Mouse (Mus musculus): Measurements from ENCODE around the gene Ing3. TPM values are rescaled to one million over a fixed set of nuclear protein-coding genes. Genes with fewer than 3 reads are reported as not detected.

The Ing3 gene
- 100 to 1,000 TPM in 1 of 2 experiments, 10 to 100 TPM in 1; 74.7 to 101 TPM for polyA plus RNA-seq (2017; shearing (Covaris generic))

DNA sequence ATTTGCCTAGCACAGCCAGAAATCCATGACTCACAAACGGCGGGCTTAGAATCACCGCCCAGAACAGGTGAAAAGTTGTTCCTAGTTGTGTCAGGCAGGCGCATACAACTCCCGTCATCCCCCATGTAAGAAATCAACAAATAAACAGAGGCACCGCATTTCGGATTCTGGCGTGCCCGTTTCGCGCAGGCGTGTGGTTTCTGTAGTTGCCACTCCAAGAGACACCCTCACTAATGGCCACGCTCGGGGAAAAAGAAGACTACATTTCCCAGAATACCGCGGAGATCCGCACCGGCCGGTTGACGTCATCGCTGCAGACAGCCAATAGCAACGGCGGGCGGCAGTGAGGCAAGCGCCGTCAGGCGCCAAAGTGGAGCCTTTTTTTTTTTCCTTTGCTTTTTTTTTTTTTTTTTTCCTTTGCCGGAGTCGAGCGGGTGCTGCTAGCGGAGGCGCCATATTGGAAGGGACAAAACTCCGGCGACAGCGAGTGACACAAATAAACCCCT lies at the start of gene Ing3:
Gene Ing3 (plus strand): TSS at position 346 of the 506 bp plus-strand sequence.
- peak; percentile 87 for ATAC-seq

DNA sequence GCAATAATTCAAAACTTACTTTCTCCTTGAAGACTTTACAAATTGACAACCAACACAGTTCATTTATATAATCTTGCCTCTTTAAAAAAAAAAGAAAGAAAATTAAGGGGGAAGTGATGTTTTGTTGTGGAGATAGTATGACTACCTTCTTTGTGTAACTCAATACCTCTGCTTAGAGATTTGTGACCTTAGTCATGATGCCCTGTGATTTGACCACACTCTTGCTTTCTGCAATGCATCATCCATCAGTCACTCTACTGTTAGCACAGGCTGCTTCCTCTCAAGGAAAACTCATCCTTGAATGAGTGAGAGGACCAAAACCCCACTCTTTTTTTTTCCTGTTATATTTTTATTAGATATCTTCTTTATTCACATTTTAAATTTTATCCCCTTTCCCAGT lies 39.7 kb upstream of the Ing3 start:
- no peak for ATAC-seq

DNA sequence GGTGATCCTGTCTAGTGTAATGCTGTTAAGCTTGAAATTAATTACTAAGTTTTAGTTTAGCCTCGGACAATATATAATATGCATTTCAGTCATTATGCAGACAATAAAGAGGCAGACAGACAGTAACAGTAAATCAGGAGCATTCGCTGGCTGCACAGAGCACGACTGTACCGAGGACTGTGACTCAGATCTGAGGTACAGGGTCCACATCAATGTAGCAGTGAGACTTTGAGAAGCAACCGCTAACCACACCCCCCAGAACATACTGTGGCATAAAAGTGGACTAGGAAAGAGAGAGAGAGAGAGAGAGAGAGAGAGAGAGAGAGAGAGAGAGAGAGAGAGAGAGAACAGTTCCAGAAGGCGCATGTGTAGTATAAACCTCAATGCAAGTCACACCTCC lies 38.6 kb upstream of the Ing3 start:
- no peak for ATAC-seq

DNA sequence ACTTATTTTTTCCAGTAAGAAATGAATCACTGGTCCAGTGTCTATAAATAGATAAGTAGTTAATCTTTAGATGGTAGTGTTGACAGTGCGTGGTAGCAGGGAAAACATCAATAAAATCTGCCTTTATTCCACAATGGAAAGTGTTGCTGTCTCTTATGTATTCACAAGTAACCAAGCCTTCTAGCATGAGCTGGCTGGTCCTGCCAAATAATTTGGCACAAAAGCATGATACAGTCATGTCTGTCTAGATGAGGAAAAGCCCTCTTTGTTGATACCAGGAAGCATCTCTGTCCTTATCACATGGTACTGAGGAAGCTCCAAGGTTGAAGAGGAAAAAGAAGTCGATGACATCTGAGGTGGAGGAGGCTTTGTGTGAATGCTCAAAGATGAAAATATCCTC lies 32.8 kb upstream of the Ing3 start:
- ATAC-seq, result no peak

DNA sequence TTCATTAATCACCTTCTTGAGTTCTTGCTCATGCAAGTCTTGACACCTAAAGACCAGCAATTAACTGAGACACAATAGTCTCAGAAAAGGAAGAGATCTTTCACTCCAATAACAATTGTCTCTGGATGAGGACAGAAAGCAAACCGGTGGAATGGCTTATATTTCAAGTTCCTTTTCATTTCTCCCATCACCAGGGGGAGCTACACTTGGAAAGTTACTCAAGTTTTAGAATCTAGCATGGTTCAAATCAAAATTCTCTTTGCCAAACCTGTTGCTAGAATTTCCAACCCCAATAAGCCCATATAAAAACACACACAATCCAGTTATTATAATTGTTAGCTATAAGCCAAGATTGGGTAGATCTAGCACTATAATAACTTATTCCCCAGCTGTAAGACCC lies 25.2 kb upstream of the Ing3 start:
- no peak for ATAC-seq

DNA sequence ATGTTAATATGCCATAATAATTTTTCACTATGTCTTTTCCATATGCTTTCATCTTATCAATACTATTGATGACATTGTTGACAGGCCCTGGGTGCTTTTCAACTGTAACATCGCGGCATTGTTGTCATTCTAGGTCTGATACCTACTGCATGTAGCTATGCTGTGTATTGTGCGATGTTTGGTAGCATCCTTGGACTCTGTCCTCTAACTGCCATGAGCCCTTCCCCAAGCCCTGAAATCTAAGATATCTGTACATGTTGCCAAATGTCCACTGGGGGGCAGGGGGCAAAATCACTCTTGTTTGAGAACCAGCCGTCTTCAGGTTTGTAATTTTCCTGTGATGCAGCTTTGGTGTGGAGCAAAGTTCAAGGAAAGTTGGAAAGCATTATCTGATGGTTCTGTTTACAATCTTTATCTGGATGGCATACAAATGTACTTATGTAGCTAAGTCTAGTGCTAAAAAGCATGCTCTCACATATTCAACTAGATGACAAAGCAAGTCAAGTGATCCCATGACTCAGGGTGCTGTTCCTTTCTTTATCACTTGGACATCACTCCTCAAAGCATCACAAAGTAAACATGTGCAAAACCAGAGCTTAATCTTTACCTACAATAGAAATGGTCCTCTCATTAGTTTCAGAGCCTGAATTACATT lies 11.3 kb upstream of the Ing3 start:
- ATAC-seq, result no peak

DNA sequence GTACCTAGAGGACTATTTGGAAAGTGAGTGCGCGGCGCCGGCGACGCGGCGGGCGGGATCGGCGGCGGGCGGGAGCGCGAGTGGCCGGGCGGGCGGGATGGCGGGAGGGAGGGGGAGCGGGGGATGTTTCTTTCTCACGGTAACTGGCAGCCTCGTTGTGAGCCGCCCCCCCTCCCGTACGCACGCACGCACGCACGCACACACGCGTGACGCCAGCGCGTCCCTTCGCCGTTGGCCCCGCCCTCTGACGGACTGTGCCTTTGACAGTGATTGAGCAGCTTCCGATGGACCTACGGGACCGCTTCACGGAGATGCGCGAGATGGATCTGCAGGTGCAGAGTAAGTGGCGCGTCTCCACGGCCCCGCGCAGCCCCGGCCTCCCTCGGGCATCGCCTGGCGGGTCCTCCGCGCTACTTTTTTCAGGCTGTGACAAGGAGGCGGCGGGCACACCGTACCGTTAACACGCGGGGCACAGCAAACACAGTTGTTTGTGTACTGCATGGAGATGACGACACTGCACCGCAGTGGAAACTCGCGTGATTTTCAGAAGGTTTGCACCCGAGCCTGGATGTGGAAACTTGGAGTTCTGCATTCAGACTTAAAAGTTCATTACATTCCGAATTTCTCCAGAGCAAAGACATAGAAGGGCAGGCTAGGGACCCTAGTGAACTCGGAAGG lies 539 bp downstream of the Ing3 start:
- ATAC-seq, result peak; percentile 77

DNA sequence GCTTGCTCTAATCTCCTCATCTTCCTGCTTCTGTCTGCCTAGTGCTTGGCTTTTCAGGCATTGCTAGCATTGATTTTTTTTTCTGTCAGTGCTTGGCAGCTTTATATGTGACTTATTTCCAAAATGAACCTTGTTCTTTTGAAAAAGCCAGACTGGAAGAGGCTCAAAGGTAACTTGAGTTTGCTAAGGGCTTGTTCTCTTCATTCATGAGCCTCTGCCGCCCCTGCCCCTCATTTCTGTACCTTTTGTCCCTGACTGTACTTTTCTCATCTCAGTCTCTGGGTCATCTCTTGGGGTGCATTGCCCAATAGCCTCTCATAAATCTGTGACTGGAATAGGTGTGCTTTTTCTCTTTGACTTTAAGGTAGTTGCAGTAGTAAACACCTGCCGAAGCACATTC lies 1.3 kb downstream of the Ing3 start:
- no peak for ATAC-seq

DNA sequence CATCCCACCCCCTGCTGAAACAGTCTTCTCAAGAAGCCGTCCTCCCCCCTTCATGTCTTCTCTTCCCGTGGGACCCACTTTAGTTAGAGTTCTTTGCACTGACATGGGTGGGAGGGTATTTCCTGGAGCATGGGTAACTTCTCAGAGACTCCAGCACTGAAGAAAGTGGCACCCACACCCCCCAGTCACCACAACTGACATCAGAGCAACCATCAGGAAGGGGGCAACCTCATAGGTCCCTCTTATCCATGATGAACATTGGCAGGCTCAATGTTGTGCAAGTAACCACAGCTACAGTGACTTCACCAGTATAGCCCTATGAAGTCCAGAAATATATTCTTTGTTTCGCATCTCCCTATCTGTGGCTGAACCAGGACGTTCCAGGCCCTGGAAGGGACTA lies 6.1 kb downstream of the Ing3 start:
- ATAC-seq, result no peak

DNA sequence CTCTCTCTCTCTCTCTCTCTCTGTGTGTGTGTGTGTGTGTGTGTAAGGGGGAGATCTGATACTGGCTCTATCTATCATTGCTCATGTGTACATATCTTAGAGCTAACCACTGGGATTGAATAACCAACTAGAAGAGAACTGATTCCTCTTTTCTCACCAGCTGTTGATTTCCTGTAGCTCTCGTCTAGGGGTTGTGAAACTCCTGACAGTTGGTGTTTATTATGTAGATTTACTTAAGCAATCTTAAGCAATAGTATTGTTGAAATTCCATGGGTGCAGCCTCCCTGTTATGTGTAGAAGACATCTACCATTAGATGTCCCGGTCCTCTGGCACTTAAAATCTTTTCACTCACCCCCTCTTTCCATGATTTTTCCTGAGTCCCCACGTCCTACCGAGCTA lies 9.6 kb downstream of the Ing3 start:
- ATAC-seq, result no peak

DNA sequence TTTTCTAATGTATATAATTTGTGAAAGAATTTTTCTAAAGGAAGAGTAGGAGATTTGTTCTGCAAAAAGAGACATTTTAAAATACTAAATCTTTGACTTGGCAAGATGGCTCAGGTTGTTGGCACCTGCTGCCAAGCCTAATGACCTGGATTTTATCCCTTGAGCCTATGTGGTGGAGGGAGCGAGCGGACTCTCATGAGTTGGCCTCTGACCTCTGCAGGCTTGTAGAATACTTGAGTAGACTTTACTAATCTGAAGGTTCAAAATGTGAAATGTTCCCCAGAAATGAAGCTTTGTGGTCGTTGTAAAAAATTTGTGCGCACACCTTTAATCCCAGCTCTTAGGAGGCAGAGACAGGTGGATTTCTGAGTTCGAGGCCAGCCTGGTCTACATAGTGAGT lies 10.5 kb downstream of the Ing3 start:
- ATAC-seq, result no peak

DNA sequence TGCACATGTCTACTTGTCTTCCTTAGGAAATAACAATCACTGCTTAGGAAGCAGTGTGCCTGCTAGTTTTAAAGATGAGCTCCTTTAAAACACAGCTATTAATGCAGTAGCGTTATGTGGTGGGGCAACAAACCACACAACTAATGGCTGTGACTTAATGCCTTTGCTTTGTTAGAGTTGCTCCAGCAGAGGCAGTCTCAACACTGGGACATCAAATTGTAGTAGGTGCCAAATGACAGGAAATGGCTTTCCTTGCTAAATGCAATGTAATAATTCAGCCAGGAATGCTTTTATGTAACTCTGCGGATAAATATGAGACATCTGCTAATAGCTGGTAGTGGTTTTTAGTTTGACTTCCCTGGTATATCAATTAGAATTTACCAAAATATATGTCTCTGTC lies 28.2 kb downstream of the Ing3 start:
- no peak for ATAC-seq

DNA sequence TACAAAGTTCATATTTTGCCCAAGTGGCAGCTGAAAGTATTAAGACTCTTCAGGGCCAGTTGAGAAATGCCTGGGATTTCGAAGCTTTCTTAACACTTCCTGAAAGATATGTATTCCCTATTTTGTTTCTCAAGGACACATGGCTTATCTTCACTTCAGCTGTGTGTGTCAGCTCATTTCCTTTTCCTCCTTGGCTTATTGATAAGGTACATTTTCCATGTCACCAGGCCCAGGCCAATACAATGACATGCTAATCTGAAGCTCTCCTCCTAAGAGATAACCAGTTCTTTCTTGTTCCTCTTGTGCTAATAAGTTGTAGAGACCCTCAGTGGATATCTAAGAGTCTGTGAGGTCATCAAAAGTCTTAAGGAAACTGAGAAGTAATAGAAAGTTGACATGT lies 31.7 kb downstream of the Ing3 start:
- ATAC-seq, result no peak

DNA sequence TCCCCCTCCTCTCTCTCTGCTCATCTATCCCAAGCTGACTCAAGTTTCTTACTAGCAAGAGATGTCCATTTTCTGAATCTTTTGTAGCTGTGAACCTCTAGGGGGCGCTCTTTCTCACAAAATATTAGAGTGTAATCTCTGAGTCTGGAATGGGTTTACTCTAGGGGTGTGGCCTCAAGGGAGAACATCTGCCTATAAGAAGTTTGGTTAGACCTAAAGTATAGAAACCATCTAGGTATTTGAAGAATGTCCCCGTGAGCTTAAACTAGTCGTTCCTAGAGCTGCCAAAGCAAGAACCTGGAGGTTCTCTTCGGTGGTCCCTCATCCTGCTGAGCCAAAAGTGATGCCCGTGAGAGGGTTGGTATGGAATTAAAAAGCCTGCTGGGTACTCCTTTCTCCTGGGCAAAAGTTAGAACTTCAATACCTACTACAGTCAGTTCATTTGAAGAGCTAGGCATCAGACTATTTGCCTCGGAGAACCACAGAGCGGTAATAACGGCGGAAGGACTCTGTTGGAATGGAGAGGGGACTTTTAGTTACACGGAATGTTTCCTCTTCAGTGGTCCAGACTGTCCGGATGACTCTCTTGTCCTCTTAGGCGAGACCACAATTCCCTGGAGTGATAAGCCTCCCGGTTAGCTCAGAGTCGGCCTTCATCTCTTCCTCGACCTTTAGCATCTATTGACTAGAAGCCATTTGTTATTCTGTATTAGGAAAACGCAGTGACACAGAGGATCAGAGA lies 35.8 kb downstream of the Ing3 start:
- peak; percentile 75 for ATAC-seq

DNA sequence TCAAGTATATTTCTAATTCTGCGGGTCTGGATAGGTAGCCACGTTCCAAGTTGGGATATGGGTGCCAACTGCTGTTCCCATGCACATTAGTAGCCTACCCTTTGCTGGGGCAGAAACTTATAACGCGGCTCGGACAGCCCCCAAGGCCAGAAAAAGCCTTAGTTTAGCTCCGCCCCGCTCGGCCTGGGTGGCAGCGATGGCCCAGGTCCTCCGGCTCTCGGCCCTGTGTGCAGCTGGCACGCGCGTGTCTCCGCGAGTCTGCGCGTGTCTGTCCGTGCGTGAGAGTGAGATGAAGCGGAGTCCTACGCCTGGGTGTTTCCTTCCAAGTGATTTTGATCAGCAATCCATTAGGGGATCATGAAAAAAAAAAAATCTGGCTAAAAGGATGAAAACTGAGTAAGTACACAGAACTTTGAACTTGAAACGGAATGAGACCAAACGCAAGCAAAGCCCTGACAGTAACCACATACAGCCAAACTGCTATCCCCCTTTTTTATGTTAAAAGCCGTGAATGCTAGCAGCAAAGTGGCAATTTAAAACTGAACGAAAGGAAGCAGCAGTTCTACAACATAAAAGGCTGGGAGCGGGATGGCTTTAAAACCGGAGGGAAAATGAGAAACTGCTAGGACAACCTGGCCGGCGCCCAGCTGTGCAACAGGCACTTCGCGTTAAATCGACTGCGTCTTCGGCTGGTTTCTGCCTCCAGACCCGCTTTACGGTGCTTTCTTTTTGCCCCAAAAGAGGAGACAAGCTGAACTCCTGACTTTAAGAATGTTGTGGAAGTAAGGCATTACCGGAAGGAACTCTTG lies 36.6 kb downstream of the Ing3 start, which contains the start of gene Cped1:
Gene Cped1 (plus strand): TSS at position 185 of the 809 bp plus-strand sequence.
- ATAC-seq, result peak; percentile 28

DNA sequence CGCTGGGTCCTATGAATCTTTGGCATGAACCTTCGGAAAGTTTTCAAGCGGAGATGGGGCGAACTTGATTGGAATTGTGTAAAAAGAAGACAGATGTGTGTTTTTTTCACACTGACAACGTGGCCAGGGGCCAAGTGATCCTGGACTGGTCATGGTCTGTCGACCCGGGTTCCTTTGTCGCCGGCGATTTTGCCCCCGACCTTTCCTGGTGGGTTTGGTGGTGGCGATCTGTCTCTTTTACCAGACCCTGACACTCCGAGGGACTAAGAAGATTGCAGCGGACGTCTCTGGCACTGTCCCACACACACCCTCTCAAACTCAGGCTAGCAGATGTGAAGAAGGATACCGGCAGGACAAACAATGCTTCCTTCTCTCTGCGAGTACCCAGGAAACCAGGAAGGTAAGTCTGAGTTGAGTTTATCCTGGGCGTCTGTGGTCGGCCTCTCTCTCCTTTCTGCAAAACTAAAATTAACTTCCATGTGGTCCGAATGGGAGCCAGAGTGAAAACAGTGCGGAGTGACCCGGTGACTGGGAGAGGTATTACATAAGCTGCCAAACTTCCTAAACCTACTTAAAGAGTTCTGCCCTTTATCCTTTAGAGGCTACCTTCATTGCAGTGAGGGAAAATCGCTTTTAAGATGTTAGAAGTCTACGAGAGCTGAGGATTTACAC lies 37.4 kb downstream of the Ing3 start:
- ATAC-seq, result no peak

DNA sequence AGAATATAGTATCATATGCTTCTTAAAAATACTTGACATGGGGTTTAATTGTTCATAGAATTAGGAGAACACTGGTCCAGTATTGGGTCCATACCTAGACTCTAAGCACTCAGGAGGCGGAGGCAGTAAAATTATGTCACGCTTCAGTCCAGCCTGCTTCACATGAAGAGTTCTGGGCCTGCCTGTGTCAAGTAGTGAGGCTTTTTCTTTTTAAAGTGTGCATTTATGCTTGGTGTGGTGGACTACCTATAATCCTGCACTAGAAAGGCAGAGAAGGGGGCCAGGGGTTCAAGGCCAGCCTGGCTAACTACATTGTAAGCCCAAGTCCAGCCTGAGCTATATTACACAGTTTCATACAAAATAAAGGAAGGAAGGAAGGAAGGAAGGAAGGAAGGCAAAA lies 38.2 kb downstream of the Ing3 start:
- ATAC-seq, result no peak

DNA sequence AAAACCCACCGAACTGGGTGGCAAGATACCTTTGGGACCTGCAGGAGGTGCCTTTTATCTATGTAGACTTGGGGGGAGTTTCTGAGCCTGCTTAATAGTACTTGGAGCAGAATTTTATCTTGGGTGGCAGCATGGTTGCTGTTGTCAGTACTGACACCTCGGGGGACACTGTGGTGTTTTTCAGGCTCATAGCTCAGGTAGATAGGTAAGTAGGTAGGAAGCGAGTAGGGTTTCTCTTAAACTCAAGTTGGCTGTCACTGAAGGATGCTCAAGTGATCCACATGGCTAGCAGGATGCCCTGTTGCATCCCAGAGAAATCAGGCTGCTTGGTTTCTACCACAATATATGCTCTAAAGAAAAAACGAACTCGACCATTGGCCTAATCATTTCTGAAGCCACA lies 38.9 kb downstream of the Ing3 start:
- no peak for ATAC-seq

DNA sequence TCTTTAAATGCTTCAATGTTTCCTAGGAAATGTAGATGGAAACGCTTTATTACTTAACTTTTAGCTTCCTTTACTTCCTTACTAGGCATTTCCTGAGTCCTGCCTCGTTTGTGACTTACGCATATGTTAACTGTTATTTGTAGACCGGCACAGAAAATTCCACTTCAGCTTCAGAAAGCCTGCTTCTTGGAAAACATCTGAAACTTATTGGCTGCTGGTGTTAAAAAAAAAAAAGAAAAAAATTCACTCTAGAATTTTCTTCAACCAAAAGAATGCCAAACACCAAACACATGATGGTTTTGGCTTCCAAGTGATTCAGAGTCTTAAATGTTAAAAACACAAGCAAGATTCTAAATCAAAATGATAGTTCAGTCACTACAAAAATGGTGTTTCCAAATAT lies 39.7 kb downstream of the Ing3 start:
- no peak for ATAC-seq

DNA sequence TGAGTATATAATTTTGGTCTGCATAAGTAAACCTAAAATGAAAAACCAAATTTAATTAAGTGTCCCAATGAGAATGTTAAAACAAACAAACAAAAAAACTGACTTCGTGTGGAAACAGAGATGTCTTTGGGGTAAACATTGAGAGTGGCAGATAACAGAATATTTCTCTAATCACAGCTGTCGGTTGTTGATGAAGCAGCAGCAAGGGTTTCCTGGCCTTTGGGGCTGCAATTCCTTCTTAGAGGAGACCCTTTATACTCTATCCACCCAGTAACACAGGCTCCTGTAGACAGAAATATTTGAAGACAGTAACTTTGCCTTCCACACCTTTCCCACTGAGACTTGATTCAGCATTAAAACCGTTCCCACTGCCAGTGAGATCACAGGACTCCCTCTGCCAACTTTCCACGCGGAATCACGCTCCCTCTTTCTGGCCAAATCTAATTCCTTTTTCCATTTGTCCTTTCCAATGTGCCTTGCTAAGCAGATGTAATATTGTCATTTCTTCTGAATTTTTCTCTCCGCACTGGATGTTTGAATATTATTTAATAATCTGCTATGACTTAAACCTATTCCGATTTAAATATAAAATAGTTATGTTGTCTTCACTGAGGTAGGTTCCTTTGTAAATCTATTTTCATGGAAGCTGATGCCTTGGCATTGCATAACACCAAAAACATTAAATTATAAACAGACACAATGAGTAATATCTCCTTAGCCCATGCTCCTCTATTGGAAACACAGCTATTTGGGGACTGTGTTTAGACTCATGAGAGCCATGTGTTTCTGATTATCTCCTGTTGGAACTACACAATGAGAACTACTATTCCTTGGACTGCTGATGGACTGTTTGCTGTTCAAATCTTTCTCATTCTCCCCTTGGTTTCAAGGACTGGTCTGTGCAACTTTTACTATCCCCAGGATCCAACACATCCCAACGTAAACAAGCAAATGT lies 41.1 kb downstream of the Ing3 start:
- no peak for ATAC-seq

DNA sequence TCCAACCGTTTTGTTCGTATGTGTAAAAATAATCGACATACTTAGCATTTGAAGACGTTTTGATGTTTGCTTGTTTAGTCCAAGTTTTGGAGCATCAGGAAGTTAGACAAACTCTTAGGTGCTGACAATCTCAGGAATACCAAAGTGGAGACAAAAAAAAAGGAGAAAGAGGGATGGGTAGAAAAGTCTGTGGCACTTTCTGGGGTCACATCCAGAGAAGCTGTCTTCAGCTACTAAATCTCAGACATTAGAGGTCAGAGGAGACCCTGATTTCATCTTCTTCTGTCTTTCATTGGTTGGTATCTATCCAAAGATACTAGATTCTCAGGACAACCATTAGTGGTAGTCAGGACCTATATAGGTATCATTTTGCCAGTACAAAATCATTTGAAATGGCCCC lies 41.8 kb downstream of the Ing3 start:
- no peak for ATAC-seq

Data from CD4-positive, CD25-positive, alpha-beta regulatory T cell, adult 4 months (primary cell).